Mouse (Mus musculus) midbrain, embryonic 11.5 days (tissue): ENCODE data around the gene Zfyve26. TPM values are rescaled to one million over a fixed set of nuclear protein-coding genes. Genes with fewer than 3 reads are reported as not detected.
"Not testable (repeated sequence)": the region's sequence is repeated elsewhere in the genome, so short reads cannot be mapped to it uniquely, and the experiment has no call there.

Source experiments
- ATAC-seq: fragments of 200-750 bp; cut with Nextera tagmentation; 2 replicates; pipeline ENCODE4 v1.8.0; 2017; ENCODE audit warnings: moderate TSS enrichment, moderate library complexity; ENCODE audit not compliant: low FRiP score
- DNase-seq: peaks from one replicate; pipeline ENCODE4 v3.0.0; 2015; ENCODE audit warnings: low spot score; ENCODE audit errors: missing footprints
- H3K27ac ChIP-seq: fragments of 300-500 bp; sonication (generic); 2 replicates; pipeline ENCODE4 v1.5.1; 2014; ENCODE audit warnings: low read depth, low read length
- H3K27me3 ChIP-seq: fragments of 300-500 bp; sonication (generic); 2 replicates; pipeline ENCODE4 v1.6.1; 2014; ENCODE audit warnings: mild to moderate bottlenecking, low read length, moderate library complexity, mixed read lengths; ENCODE audit not compliant: control insufficient read depth, insufficient read depth
- H3K36me3 ChIP-seq: fragments of 300-500 bp; sonication (generic); 2 replicates; pipeline ENCODE4 v1.6.1; 2014; ENCODE audit warnings: mild to moderate bottlenecking, low read length, moderate library complexity, mixed read lengths; ENCODE audit not compliant: control insufficient read depth, insufficient read depth
- H3K4me1 ChIP-seq: fragments of 300-500 bp; sonication (generic); 2 replicates; pipeline ENCODE4 v1.6.1; 2014; ENCODE audit warnings: low read length; ENCODE audit not compliant: control insufficient read depth, insufficient read depth
- H3K4me2 ChIP-seq: fragments of 300-500 bp; sonication (generic); 2 replicates; pipeline ENCODE4 v1.6.1; 2014; ENCODE audit warnings: mild to moderate bottlenecking, moderate library complexity
- H3K4me3 ChIP-seq: fragments of 300-500 bp; sonication (generic); 2 replicates; pipeline ENCODE4 v1.5.1; 2014; ENCODE audit warnings: low read depth, low read length
- H3K9ac ChIP-seq: fragments of 300-500 bp; sonication (generic); 2 replicates; pipeline ENCODE4 v1.6.1; 2014; ENCODE audit warnings: low read length
- H3K9me3 ChIP-seq: fragments of 300-500 bp; sonication (generic); 2 replicates; pipeline ENCODE4 v1.6.1; 2016; ENCODE audit warnings: low read length; ENCODE audit not compliant: control insufficient read depth
- WGBS: fragments of 180-500 bp; shearing (Covaris S2); extraction: QIAGEN DNeasy Blood & Tissue Kit; methylation state at CpG from one replicate; pipeline ENCODE4 v1.1.7; 2014; 5-methylcytosine and 5-hydroxymethylcytosine counted together
- polyA plus RNA-seq: library from polyadenylated mRNA; unstranded; fragments of >200 nt; fragmentation: Nextera tagmentation; extraction: Ambion mirVana; gene quantifications from 2 replicates; pipeline ENCODE4 v1.2.1, GENCODE M21; 2014

The Zfyve26 gene
- polyA plus RNA-seq, 1 experiment from 2014 or later = 11.5 TPM

DNA sequence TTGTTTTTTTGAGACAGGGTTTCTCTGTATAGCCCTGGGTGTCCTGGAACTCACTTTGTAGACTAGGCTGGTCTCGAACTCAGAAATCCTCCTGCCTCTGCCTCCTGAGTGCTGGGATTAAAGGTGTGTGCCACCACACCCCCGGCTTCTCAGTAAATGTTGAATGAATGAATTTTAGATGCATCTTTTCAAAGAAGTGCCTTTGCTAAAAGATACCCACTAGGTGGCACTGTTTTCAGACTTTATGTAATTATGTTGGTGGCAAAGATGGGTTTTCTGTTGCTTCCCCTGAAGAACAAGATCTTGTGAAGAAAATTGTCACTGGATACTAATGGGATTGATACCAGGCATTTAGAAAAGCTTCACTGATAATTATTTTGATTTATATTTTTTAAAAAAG, 26.4 kb upstream of the Zfyve26 start:
- WGBS = 80% methylated on average over 2 of the region's 2 CpGs
- not testable (repeated sequence) for H3K27me3 ChIP-seq, H3K4me2 ChIP-seq, H3K27ac ChIP-seq, ATAC-seq, H3K4me3 ChIP-seq, H3K9me3 ChIP-seq, H3K36me3 ChIP-seq, H3K4me1 ChIP-seq, H3K9ac ChIP-seq, DNase-seq

DNA sequence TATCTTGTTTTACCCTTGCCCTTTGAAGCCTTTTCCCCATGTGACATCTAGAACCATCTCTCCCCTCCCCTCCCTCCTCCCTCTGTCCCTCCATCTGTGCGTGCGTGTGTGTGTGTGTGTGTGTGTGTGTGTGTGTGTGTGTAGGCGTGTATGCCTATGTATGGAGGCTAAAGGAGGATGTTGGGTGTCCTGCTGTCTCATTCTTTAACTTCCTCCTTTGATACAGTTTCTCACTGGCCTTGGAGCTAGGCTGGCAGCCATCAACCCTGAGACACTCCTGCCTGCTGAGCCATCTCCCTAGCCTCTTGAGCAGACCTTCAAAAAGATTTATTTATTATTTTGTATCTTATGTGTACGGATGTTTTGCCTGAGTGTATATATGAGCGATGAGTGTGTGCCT, 24.8 kb upstream of the Zfyve26 start:
- Histone ChIP-seq H3K9ac (no peak overlapping the region), H3K4me3 (no peak overlapping the region), H3K36me3 (no peaks in the 10 kb centered on the region), H3K27me3 (no peaks in the 10 kb centered on the region), H3K9me3 (no peaks in the 10 kb centered on the region), H3K4me1 (no peaks in the 10 kb centered on the region), H3K27ac (no peak overlapping the region), H3K4me2 (no peak overlapping the region)
- ATAC-seq = no peak
- DNase-seq = no peak
- 93% methylated on average over 5 of the region's 5 CpGs for WGBS

- ATAC-seq = no peak
- H3K4me1 ChIP-seq = no peaks in the 10 kb centered on the region
- no peaks in the 10 kb centered on the region for H3K9me3 ChIP-seq
- H3K4me3 ChIP-seq = no peak overlapping the region
- H3K4me2 ChIP-seq = no peak overlapping the region
- no peak overlapping the region for H3K27ac ChIP-seq
- DNase-seq = no peak
- WGBS = 93% methylated on average over 5 of the region's 5 CpGs
- H3K36me3 ChIP-seq = no peaks in the 10 kb centered on the region
- no peak overlapping the region for H3K9ac ChIP-seq
- no peaks in the 10 kb centered on the region for H3K27me3 ChIP-seq
Measured at GRCm38 (mm10) chr12:79317339-79317738, 21.2 kb upstream of the Zfyve26 start.

DNA sequence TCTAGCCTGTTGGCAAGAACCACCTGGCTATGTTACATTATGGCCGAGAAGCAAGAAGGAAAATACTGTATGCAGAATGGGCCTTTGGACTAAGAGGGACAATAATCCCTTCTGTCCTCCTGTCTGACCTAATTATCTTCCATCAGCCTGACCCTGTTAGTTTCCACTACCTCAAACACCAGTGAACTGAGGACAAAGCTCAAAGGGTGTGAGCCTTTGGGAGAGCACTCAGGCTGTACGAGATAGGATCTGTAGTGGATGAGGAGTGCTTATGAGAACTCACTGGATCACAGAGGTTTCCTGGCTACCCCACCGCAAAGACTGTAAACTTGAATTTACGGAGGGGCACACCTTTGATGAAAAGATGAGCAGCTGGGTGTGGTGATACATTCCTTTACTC, 17.6 kb upstream of the Zfyve26 start:
- no peaks in the 10 kb centered on the region for H3K4me1 ChIP-seq
- H3K27ac ChIP-seq = no peak overlapping the region
- 89% methylated on average over 4 of the region's 4 CpGs for WGBS
- H3K4me3 ChIP-seq = no peak overlapping the region
- H3K27me3 ChIP-seq = no peaks in the 10 kb centered on the region
- H3K9me3 ChIP-seq = no peaks in the 10 kb centered on the region
- no peak for DNase-seq
- no peaks in the 10 kb centered on the region for H3K36me3 ChIP-seq
- H3K9ac ChIP-seq = no peak overlapping the region
- no peak for ATAC-seq
- no peak overlapping the region for H3K4me2 ChIP-seq

DNA sequence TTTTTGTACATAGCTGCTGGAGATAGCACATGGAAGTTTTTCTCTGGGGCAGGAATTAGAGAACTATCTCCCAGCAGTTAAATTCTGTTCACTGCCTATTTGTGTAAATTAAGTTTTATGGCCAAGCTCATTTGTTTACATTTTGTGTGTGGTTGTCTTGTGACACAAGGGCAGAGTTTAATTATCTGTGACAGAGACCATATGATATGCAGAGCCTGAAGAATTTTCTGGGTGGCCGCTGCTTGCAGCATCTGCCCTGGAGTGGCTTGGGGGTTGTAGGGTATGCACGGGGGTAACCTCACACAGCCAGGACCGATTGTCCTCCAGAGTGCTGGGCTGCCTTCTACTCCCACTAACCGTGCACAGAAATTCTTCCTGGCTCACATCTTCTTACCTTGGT, 9.9 kb upstream of the Zfyve26 start:
- 84% methylated on average over 4 of the region's 4 CpGs for WGBS
- Histone ChIP-seq H3K9ac (no peak overlapping the region), H3K27me3 (no peaks in the 10 kb centered on the region), H3K36me3 (no peaks in the 10 kb centered on the region), H3K4me1 (no peaks in the 10 kb centered on the region), H3K4me3 (no peak overlapping the region), H3K9me3 (no peaks in the 10 kb centered on the region), H3K4me2 (no peak overlapping the region), H3K27ac (no peak overlapping the region)
- DNase-seq (no peak), ATAC-seq (no peak)

- WGBS = 70% methylated on average over 1 of the region's 1 CpGs
- no peak overlapping the region for H3K4me3 ChIP-seq
- no peak for DNase-seq
- no peak for ATAC-seq
- no peaks in the 10 kb centered on the region for H3K36me3 ChIP-seq
- H3K9me3 ChIP-seq = no peaks in the 10 kb centered on the region
- no peaks in the 10 kb centered on the region for H3K4me1 ChIP-seq
- H3K4me2 ChIP-seq = no peak overlapping the region
- H3K27me3 ChIP-seq = no peaks in the 10 kb centered on the region
- no peak overlapping the region for H3K9ac ChIP-seq
- H3K27ac ChIP-seq = no peak overlapping the region
Measured at GRCm38 (mm10) chr12:79305131-79305530, 9.0 kb upstream of the Zfyve26 start.

GRCm38 (mm10) chr12:79301802-79302201, 5.7 kb upstream of the Zfyve26 start:
- no peaks in the 10 kb centered on the region for H3K27me3 ChIP-seq
- H3K27ac ChIP-seq = no peak overlapping the region
- H3K9ac ChIP-seq = no peak overlapping the region
- no peaks in the 10 kb centered on the region for H3K9me3 ChIP-seq
- H3K4me1 ChIP-seq = 0 out of 2 replicates have a peak, but pooled peaks cover 2% of the 10 kb centered on the region
- no peak overlapping the region for H3K4me2 ChIP-seq
- no peaks in the 10 kb centered on the region for H3K36me3 ChIP-seq
- ATAC-seq (no peak), DNase-seq (no peak)
- 89% methylated on average over 9 of the region's 9 CpGs for WGBS
- no peak overlapping the region for H3K4me3 ChIP-seq

DNA sequence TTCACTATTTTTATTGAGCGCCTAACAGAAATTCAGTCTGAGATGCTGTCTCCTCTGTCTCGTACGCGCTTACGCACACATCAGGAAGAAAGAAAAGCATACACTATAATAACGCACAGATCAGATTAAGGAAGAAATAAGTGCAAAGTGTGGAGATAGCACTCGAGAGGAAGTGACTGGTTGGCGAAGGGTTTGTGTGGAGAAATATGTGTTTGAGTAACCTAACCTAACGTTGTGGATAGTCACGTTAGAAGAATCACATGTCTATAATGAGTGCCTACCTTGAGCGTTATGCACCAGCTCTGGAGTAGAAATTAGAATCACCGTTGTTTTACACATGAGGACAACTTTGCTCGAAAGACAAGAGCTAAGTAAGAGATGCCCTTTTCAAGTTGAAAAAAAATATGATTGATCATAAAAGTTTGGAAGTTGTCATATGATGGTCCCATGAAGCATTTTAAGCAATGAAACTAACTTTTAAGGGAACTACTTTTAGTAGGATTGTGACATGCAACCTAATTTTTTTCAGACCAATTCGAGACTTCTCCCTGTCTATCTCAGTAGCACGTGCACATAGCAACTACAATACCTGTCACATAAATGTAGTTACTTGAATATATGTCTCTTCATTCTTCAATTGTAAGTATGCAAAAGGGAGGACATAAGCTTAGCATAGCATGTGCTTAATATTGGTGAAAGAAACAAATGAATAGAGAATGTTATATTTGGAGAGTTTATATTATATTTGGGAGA, 2.0 kb upstream of the Zfyve26 start:
- Histone ChIP-seq H3K4me2 (peak overlapping the region; percentile 82), H3K4me3 (peak overlapping the region; percentile 74), H3K36me3 (no peaks in the 10 kb centered on the region), H3K9ac (peak overlapping the region; percentile 69), H3K27ac (no peak overlapping the region), H3K9me3 (no peaks in the 10 kb centered on the region), H3K27me3 (no peaks in the 10 kb centered on the region), H3K4me1 (peaks cover 9% of the 10 kb centered on the region)
- 19% methylated on average over 15 of the region's 15 CpGs for WGBS
- DNase-seq (no peak), ATAC-seq (no peak)

GRCm38 (mm10) chr12:79297121-79297576, 1.0 kb upstream of the Zfyve26 start, which contains the start of gene Rad51b:
Gene Rad51b, plus strand, starts transcription at chr12:79297282.
- 0% methylated on average over 21 of the region's 21 CpGs for WGBS
- no peak within 1 kb of the TSS for H3K27ac ChIP-seq
- H3K9ac ChIP-seq = peak within 1 kb of the TSS; percentile 79

More at GRCm38 (mm10) chr12:79297121-79297576, 1.0 kb upstream of the Zfyve26 start, which contains the start of gene Rad51b:
- peak within 1 kb of the TSS; percentile 74 for H3K4me3 ChIP-seq
- ATAC-seq (peak; percentile 82), DNase-seq (peak; percentile 98)
- H3K36me3 ChIP-seq = no peaks in the 10 kb centered on the region
- H3K4me2 ChIP-seq = peak within 1 kb of the TSS; percentile 82
- H3K9me3 ChIP-seq = no peaks in the 10 kb centered on the region
- H3K4me1 ChIP-seq = peaks cover 9% of the 10 kb centered on the region
- no peaks in the 10 kb centered on the region for H3K27me3 ChIP-seq
